Mouse (Mus musculus) fibroblast of lung, adult 2 months (primary cell): ENCODE results near the gene Pfn4.
"Not testable (repeated sequence)": the region's sequence is repeated elsewhere in the genome, so short reads cannot be mapped to it uniquely, and the experiment has no call there.

Experiments
- DNase-seq: peaks from one replicate; pipeline ENCODE4 v3.0.0-alpha.2; 2011; ENCODE audit warnings: low read depth

Gene Pfn4

GRCm38 (mm10) chr12:4788128-4788527 is 19.3 kb downstream of the Pfn4 start:
- DNase-seq: not testable (repeated sequence)

DNA sequence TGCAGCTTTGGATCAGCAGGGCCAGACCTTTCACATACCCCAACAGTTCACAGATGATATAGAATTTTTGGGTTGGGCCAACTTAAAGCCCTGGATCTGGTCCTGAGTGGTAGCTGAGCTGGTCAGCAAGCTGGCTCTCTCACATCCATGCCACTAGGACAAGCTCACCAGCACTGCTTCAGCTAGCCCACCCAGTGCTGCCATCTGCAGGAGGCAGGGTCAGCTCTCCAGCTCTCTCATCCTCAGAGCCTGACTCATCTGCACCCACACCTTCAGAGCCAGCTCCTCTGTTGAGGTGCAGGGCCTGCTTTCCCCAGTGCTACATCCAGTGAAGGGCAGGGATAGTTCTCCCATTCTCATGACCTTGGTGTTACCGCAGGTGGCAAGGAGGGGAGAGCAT is 24.9 kb downstream of the Pfn4 start:
- DNase-seq: no peak

GRCm38 (mm10) chr12:4797471-4797870 is 28.6 kb downstream of the Pfn4 start:
- DNase-seq: not testable (repeated sequence)

DNA sequence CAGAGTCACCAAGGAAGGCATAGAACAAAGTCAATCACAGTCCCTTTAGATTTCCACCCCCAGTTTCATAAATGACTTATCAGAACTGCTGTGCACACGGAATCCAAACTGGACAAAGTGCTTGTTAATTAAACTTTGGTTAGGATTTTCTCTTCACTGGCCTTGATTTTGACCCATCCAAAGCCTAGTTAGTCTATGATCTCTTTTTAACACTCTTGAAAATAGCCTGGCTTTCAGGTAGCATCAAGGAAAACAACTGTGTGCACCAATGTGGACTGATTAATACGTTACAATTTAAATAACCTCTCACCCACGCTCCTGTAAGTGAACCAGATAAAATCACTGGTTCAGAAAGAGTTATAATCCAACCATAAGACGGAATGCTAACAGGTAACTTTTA is 42.2 kb downstream of the Pfn4 start:
- no peak for DNase-seq

- DNase-seq: no peak
Observed at GRCm38 (mm10) chr12:4811705-4812104, 42.9 kb downstream of the Pfn4 start.

GRCm38 (mm10) chr12:4813636-4814035 is 44.8 kb downstream of the Pfn4 start:
- DNase-seq: no peak

DNA sequence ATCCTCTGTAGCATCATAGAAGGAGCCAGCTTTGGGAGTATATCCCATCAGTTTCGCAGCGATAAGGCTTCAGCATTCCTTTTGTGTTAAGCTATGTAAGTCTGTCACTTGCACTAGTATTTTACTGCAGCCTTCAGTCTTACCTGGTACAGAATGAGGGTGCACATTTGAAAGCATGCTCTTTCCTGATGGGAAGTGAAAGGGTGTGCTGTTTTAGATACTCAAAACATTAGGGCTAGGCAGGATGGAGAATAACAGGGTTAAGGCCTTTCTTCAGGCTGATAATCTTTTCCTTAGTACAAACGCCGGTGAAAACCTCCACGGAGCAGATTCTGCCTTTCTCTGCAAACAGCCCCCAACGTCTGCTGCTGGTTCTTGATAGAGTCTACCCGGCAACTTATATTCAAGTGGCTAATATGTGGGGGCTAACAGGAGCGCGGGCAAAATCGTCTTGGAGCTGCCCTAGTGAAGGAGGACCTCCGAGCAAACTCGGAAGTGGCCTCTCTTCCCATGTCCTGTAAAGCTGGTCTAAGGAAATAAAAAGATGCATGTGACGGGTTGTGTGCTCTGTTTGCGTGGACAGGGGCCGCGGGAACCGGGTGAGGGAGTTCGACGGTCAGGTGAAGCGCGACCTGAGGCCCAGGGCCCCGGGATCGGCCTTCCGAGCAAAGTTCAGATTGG is 48.0 kb downstream of the Pfn4 start:
- no peak for DNase-seq

DNA sequence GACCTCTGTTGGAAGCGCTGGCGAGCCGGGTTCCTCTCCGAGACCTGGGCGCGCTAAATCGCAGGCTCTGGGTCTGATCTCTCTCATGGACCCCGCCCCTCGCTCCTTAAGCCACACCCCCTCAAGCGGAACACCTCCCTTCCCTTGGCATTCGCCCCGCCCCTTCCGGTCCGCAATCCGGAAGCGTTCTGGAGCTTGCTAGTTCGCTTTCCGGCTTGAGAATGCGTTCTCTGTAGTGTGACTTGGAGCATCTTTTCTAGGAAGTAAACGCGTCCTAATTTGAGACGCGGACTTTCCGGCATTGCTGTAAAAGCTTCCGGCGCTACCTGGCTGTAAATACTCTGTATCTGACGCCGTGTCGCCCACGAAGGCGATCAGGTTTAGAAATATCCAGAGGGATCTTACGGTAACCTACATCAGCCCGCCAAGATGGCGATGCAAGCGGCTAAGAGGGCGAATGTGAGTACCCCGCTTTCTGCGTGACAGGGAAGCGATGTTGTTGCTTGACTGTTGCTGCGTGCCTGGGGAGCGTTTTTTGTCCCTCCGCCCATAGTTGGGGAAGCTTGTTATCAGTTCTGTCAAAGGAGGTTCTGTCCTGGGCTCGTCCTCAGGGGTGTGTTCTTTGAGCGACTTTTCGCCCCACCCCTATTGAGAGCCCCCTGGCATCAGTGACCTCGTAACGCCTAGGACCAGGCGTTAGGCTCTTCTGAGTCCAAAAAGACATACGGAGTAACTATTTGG is 48.7 kb downstream of the Pfn4 start, which contains the start of gene Sf3b6:
TSS of gene Sf3b6 (plus strand) at position 184 of the 741 bp plus-strand sequence.
- peak; percentile 92 for DNase-seq

DNA sequence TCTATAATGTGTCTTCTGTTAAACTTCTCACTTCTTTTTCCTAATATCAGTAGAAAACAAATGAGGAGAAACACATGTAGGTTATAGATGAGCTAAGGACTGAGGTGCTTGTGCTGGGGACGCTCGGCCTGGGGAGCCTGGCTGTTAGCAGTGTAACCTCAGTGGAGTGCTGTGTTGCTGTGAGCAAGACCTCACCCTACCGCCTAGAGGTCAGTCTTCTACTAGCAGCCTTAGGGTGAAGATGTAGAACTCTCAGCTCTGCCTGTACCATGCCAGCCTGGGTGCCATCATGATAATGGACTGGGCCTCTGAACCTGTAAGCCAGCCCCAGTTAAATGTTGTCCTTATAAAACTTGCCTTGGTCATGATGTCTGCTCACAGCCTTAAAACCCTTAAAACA is 58.4 kb downstream of the Pfn4 start:
- DNase-seq: no peak
